Mouse (Mus musculus) G1E (cell line): ENCODE data around the gene Gm2174. TPM values are rescaled to one million over a fixed set of nuclear protein-coding genes. Genes with fewer than 3 reads are reported as not detected.

Experiments
- ATAC-seq: 2 replicates; pipeline ENCODE4 v1.8.0; 2016; ENCODE audit warnings: mild to moderate bottlenecking; ENCODE audit not compliant: insufficient number of reproducible peaks, poor library complexity, low FRiP score, severe bottlenecking; ENCODE audit errors: extremely low read depth
- DNase-seq: peaks from one replicate; pipeline ENCODE4 v3.0.0; 2012; ENCODE audit warnings: low spot score
- H3K27me3 ChIP-seq: 2 replicates; pipeline ENCODE4 v1.6.1; 2012; ENCODE audit warnings: mild to moderate bottlenecking, low read length, inconsistent platforms; ENCODE audit not compliant: insufficient read depth
- H3K36me3 ChIP-seq: replicated peaks from 2 replicates; pipeline ENCODE3; 2012; ENCODE audit warnings: mild to moderate bottlenecking, inconsistent platforms
- H3K4me1 ChIP-seq: 2 replicates; pipeline ENCODE4 v1.6.1; 2012; ENCODE audit warnings: low read depth, low read length, inconsistent platforms, mixed read lengths; ENCODE audit not compliant: insufficient read depth
- H3K4me3 ChIP-seq: 2 replicates; pipeline ENCODE4 v1.5.1; 2012; ENCODE audit warnings: low read depth, mild to moderate bottlenecking, inconsistent platforms, low read length, moderate library complexity, mixed read lengths
- H3K9me3 ChIP-seq: replicated peaks from 2 replicates; pipeline ENCODE4 v1.6.1; 2012; ENCODE audit warnings: inconsistent platforms
- CTCF ChIP-seq: IDR thresholded peaks from 2 replicates; pipeline ENCODE4 v1.5.1; 2012; ENCODE audit warnings: low read depth, low read length, inconsistent platforms, mixed read lengths
- GATA1 ChIP-seq: IDR thresholded peaks from 2 replicates; pipeline ENCODE4 v1.6.1; 2012; ENCODE audit warnings: borderline replicate concordance, low read length, inconsistent platforms, mixed read lengths
- GATA2 ChIP-seq: IDR thresholded peaks from 2 replicates; pipeline ENCODE4 v1.6.1; 2012; ENCODE audit warnings: low read depth, low read length, inconsistent platforms, borderline replicate concordance
- POLR2AphosphoS5 ChIP-seq: IDR thresholded peaks from 2 replicates; pipeline ENCODE4 v1.6.1; 2012; ENCODE audit warnings: low read depth, low read length, inconsistent platforms; ENCODE audit not compliant: insufficient replicate concordance
- TAL1 ChIP-seq: conservative IDR thresholded peaks from 2 replicates; pipeline ENCODE4 v1.6.1; 2012; ENCODE audit warnings: low read depth, low read length, inconsistent platforms, mixed read lengths
- polyA plus RNA-seq: library from polyadenylated mRNA; stranded (reverse); fragments of >175 nt; gene quantifications from 2 replicates; pipeline ENCODE4 v1.2.3, GENCODE M21; 2012
- total RNA-seq, 2 experiments: library from RNA; stranded (forward) in 1 of 2; stranded (reverse) in 1 of 2; fragments of 200-1000 nt in 1 of 2; fragments of >200 nt in 1 of 2; fragmentation: Nextera tagmentation in 1 of 2; gene quantifications; 2 replicates each; pipeline ENCODE4 v1.2.3; 2014 to 2017

Gene Gm2174
- not detected in 2 replicates for total RNA-seq (2014; fragmentation: Nextera tagmentation)
- total RNA-seq (2017), result 27.9 and 52.9 TPM in 2 replicates
- not detected in 2 replicates for polyA plus RNA-seq

DNA sequence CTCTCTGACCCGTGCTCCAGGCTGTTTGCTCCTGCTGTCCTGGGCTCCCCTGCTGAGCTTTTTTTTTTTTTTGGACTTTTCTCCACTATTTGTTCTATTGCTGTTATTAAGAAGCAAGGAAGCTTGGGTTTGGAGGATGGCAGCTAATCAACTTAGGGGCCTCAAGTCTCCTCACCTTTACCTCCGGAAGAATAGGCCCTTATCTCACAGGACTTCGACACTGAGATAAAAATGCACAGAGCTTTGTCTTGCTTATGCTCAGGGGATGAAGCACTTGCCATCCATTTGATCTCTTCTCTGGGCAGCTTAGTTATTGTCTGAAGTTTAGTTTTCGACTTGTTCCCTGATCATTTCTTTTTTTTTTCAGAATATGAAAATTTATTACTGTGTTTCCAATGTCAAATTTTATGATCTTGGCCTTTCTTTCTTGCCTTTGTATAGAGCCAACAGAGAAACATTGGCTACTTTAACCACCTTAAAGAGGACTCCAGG, at the start of gene Gm2174:
Gm2174 (plus strand) TSS at position 442 of the 492 bp plus-strand sequence.
- H3K36me3 ChIP-seq, result no peaks in the 10 kb centered on the region
- ATAC-seq, result no peak
- TF ChIP-seq CTCF, result no peak
- TF ChIP-seq GATA2, result no peak
- no peak for TF ChIP-seq POLR2AphosphoS5
- no peak for TF ChIP-seq TAL1
- H3K27me3 ChIP-seq, result no peaks in the 10 kb centered on the region
- H3K4me3 ChIP-seq, result no peak within 1 kb of the TSS; the same call in 1 of the 2 replicates
- H3K4me1 ChIP-seq, result peaks cover 42% of the 10 kb centered on the region
- H3K9me3 ChIP-seq, result no peaks in the 10 kb centered on the region
- DNase-seq, result no peak

- ATAC-seq, result no peak
- no peak for DNase-seq
- TF ChIP-seq TAL1, result no peak
- no peak for TF ChIP-seq CTCF
- TF ChIP-seq GATA2, result no peak
- no peak for TF ChIP-seq GATA1
- no peak for TF ChIP-seq POLR2AphosphoS5
Observed at GRCm38 (mm10) chrX:56404646-56405045, 43.1 kb upstream of the Gm2174 start.

GRCm38 (mm10) chrX:56405482-56405881, 42.3 kb upstream of the Gm2174 start:
- Histone ChIP-seq H3K27me3 (no peaks in the 10 kb centered on the region), H3K36me3 (no peaks in the 10 kb centered on the region), H3K4me1 (no peaks in the 10 kb centered on the region), H3K4me3 (no peak overlapping the region), H3K9me3 (no peaks in the 10 kb centered on the region)
- TF ChIP-seq TAL1 (no peak), GATA2 (no peak), POLR2AphosphoS5 (no peak), CTCF (no peak), GATA1 (no peak)
- no peak for ATAC-seq
- DNase-seq, result no peak

More at GRCm38 (mm10) chrX:56404646-56405045, 43.1 kb upstream of the Gm2174 start:
- Histone ChIP-seq H3K4me1 (no peaks in the 10 kb centered on the region), H3K4me3 (no peak overlapping the region), H3K9me3 (no peaks in the 10 kb centered on the region), H3K36me3 (no peaks in the 10 kb centered on the region), H3K27me3 (no peaks in the 10 kb centered on the region)

DNA sequence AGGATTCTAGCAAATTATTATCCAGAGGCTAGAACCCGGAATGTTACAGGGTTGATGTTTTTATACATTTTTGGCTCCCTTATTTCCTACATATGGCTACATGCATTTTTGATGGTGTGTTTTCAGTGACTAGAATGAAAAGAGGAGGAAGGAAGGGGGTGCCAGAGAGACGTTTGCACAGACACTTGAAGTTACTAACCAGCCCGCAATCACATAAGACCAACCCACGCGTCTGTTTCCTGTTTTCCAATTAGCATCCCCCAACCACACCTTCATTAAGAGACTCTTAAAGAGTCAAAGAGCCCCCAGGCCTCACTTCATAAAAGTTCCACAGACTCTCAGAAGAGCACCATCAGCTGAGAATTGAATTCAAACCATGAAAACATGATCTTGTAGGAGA, 41.6 kb upstream of the Gm2174 start:
- H3K36me3 ChIP-seq, result no peaks in the 10 kb centered on the region
- TF ChIP-seq TAL1, result no peak
- no peak for TF ChIP-seq GATA2
- no peak for TF ChIP-seq GATA1
- no peak for TF ChIP-seq POLR2AphosphoS5
- no peak for TF ChIP-seq CTCF

GRCm38 (mm10) chrX:56416277-56416676, 31.5 kb upstream of the Gm2174 start:
- no peaks in the 10 kb centered on the region for H3K36me3 ChIP-seq
- TF ChIP-seq GATA2 (no peak), TAL1 (no peak), CTCF (no peak), POLR2AphosphoS5 (no peak), GATA1 (no peak)
- DNase-seq (no peak), ATAC-seq (no peak)
- peaks cover 12% of the 10 kb centered on the region; the same call in 1 of the 2 replicates for H3K4me1 ChIP-seq
- 0 out of 2 replicates have a peak, but pooled peaks cover 2% of the 10 kb centered on the region for H3K27me3 ChIP-seq
- H3K9me3 ChIP-seq, result no peaks in the 10 kb centered on the region
- no peak overlapping the region for H3K4me3 ChIP-seq

More for the DNA sequence above, 41.6 kb upstream of the Gm2174 start:
- no peaks in the 10 kb centered on the region for H3K9me3 ChIP-seq
- DNase-seq (no peak), ATAC-seq (no peak)
- H3K4me3 ChIP-seq, result no peak overlapping the region
- no peaks in the 10 kb centered on the region for H3K27me3 ChIP-seq
- no peaks in the 10 kb centered on the region for H3K4me1 ChIP-seq

GRCm38 (mm10) chrX:56417541-56417940, 30.2 kb upstream of the Gm2174 start:
- ATAC-seq (no peak), DNase-seq (no peak)
- Histone ChIP-seq H3K27me3 (0 out of 2 replicates have a peak, but pooled peaks cover 2% of the 10 kb centered on the region), H3K36me3 (no peaks in the 10 kb centered on the region), H3K9me3 (no peaks in the 10 kb centered on the region), H3K4me1 (peaks cover 13% of the 10 kb centered on the region; the same call in 1 of the 2 replicates), H3K4me3 (no peak overlapping the region)
- TF ChIP-seq TAL1 (no peak), POLR2AphosphoS5 (no peak), GATA1 (no peak), GATA2 (no peak), CTCF (no peak)
